Mouse (Mus musculus) forebrain, embryonic 14.5 days (tissue): ENCODE measurements around the gene Intu. TPM values are rescaled to one million over a fixed set of nuclear protein-coding genes. Genes with fewer than 3 reads are reported as not detected.

Experiments
- ATAC-seq: fragments of 200-750 bp; cut with Nextera tagmentation; 2 replicates; pipeline ENCODE4 v1.8.0; 2017; ENCODE audit warnings: mild to moderate bottlenecking, moderate library complexity
- DNase-seq: peaks from one replicate; pipeline ENCODE4 v3.0.0-alpha.2; 2015; ENCODE audit warnings: low spot score
- H3K27ac ChIP-seq: fragments of 300-500 bp; sonication (generic); 2 replicates; pipeline ENCODE4 v1.5.1; 2014; ENCODE audit warnings: low read depth, mild to moderate bottlenecking, control low read depth, low read length, moderate library complexity
- H3K27me3 ChIP-seq: fragments of 300-500 bp; sonication (generic); replicated peaks from 2 replicates; pipeline ENCODE4 v1.6.1; 2014; ENCODE audit warnings: low read length, control low read depth, mixed read lengths; ENCODE audit not compliant: control insufficient read depth, insufficient read depth
- H3K36me3 ChIP-seq: fragments of 300-500 bp; sonication (generic); 2 replicates; pipeline ENCODE4 v1.6.1; 2014; ENCODE audit warnings: low read length, control low read depth; ENCODE audit not compliant: control insufficient read depth, insufficient read depth
- H3K4me1 ChIP-seq: fragments of 300-500 bp; sonication (generic); 2 replicates; pipeline ENCODE4 v1.6.1; 2014; ENCODE audit warnings: antibody characterized with exemption, low read length, control low read depth; ENCODE audit not compliant: control insufficient read depth, insufficient read depth
- H3K4me2 ChIP-seq: fragments of 300-500 bp; sonication (generic); 2 replicates; pipeline ENCODE4 v1.6.1; 2014; ENCODE audit warnings: mild to moderate bottlenecking, control low read depth, low read length
- H3K4me3 ChIP-seq: fragments of 300-500 bp; sonication (generic); 2 replicates; pipeline ENCODE4 v1.5.1; 2014; ENCODE audit warnings: low read depth, low read length, control low read depth
- H3K9ac ChIP-seq: fragments of 300-500 bp; sonication (generic); 2 replicates; pipeline ENCODE4 v1.6.1; 2014; ENCODE audit warnings: mild to moderate bottlenecking, low read length, control low read depth, moderate library complexity
- H3K9me3 ChIP-seq: fragments of 300-500 bp; sonication (generic); replicated peaks from 2 replicates; pipeline ENCODE4 v1.6.1; 2016; ENCODE audit warnings: low read length, control low read depth, mixed read lengths; ENCODE audit not compliant: control insufficient read depth
- WGBS: fragments of 180-500 bp; shearing (Covaris S2); extraction: QIAGEN DNeasy Blood & Tissue Kit; methylation state at CpG from one replicate; pipeline ENCODE4 v1.1.7; 2014; 5-methylcytosine and 5-hydroxymethylcytosine counted together
- polyA plus RNA-seq: library from polyadenylated mRNA; unstranded; fragments of >200 nt; fragmentation: Nextera tagmentation; extraction: Ambion mirVana; gene quantifications from 2 replicates; pipeline ENCODE4 v1.2.1, GENCODE M21; 2014

Intu gene
- polyA plus RNA-seq, 1 experiment from 2014 or later = 4.6 TPM

GRCm38 (mm10) chr3:40685855-40686515 is 154.9 kb downstream of the Intu start:
- peak; percentile 79 for DNase-seq
- peak; percentile 73 for ATAC-seq
- Histone ChIP-seq H3K27me3 (no peaks in the 10 kb centered on the region), H3K4me2 (no peak overlapping the region), H3K36me3 (peaks cover 10% of the 10 kb centered on the region; the same call in 1 of the 2 replicates), H3K9ac (no peak overlapping the region), H3K9me3 (no peaks in the 10 kb centered on the region), H3K4me1 (peaks cover 21% of the 10 kb centered on the region), H3K4me3 (no peak overlapping the region), H3K27ac (no peak overlapping the region; the same call in 1 of the 2 replicates)
- 9% methylated on average over 3 of the region's 3 CpGs for WGBS

- Histone ChIP-seq H3K4me2 (no peak overlapping the region), H3K27ac (no peak overlapping the region), H3K4me1 (peaks cover 19% of the 10 kb centered on the region), H3K27me3 (no peaks in the 10 kb centered on the region), H3K9ac (no peak overlapping the region), H3K9me3 (no peaks in the 10 kb centered on the region), H3K36me3 (peaks cover 10% of the 10 kb centered on the region; the same call in 1 of the 2 replicates), H3K4me3 (no peak overlapping the region)
- DNase-seq (peak; percentile 52), ATAC-seq (peak; percentile 59)
- 9% methylated on average over 9 of the region's 9 CpGs for WGBS
Measured at GRCm38 (mm10) chr3:40686836-40687235, 155.8 kb downstream of the Intu start.

GRCm38 (mm10) chr3:40687588-40687987 is 156.5 kb downstream of the Intu start:
- H3K9ac ChIP-seq = no peak overlapping the region
- no peak overlapping the region for H3K4me2 ChIP-seq
- H3K4me3 ChIP-seq = no peak overlapping the region
- peaks cover 10% of the 10 kb centered on the region; the same call in 1 of the 2 replicates for H3K36me3 ChIP-seq
- no peaks in the 10 kb centered on the region for H3K27me3 ChIP-seq
- peaks cover 14% of the 10 kb centered on the region for H3K4me1 ChIP-seq
- DNase-seq (no peak), ATAC-seq (no peak)
- 76% methylated on average over 3 of the region's 3 CpGs for WGBS
- H3K9me3 ChIP-seq = no peaks in the 10 kb centered on the region
- no peak overlapping the region for H3K27ac ChIP-seq

GRCm38 (mm10) chr3:40691566-40691965 is 160.5 kb downstream of the Intu start:
- WGBS = 86% methylated on average over 6 of the region's 6 CpGs

GRCm38 (mm10) chr3:40693435-40693834 is 162.3 kb downstream of the Intu start:
- no peak for ATAC-seq
- H3K9ac ChIP-seq = no peak overlapping the region

More at GRCm38 (mm10) chr3:40691566-40691965, 160.5 kb downstream of the Intu start:
- DNase-seq (no peak), ATAC-seq (no peak)
- H3K4me2 ChIP-seq = no peak overlapping the region
- no peak overlapping the region for H3K9ac ChIP-seq
- H3K27ac ChIP-seq = no peak overlapping the region
- no peaks in the 10 kb centered on the region; the same call in 1 of the 2 replicates for H3K4me1 ChIP-seq
- no peaks in the 10 kb centered on the region for H3K9me3 ChIP-seq
- H3K27me3 ChIP-seq = no peaks in the 10 kb centered on the region
- no peak overlapping the region for H3K4me3 ChIP-seq
- peaks cover 8% of the 10 kb centered on the region; the same call in 1 of the 2 replicates for H3K36me3 ChIP-seq

GRCm38 (mm10) chr3:40693960-40694359 is 162.9 kb downstream of the Intu start:
- Histone ChIP-seq H3K36me3 (peaks cover 3% of the 10 kb centered on the region; the same call in 1 of the 2 replicates), H3K9ac (no peak overlapping the region), H3K27ac (no peak overlapping the region), H3K4me1 (no peaks in the 10 kb centered on the region), H3K4me3 (no peak overlapping the region), H3K4me2 (no peak overlapping the region), H3K27me3 (no peaks in the 10 kb centered on the region), H3K9me3 (no peaks in the 10 kb centered on the region)
- ATAC-seq (no peak), DNase-seq (no peak)
- WGBS = 92% methylated on average over 7 of the region's 7 CpGs

More at GRCm38 (mm10) chr3:40693435-40693834, 162.3 kb downstream of the Intu start:
- H3K27me3 ChIP-seq = no peaks in the 10 kb centered on the region
- H3K36me3 ChIP-seq = peaks cover under 1% of the 10 kb centered on the region; the same call in 1 of the 2 replicates
- H3K4me1 ChIP-seq = no peaks in the 10 kb centered on the region
- no peak for DNase-seq
- H3K4me2 ChIP-seq = no peak overlapping the region
- no peak overlapping the region for H3K27ac ChIP-seq
- no peak overlapping the region for H3K4me3 ChIP-seq
- no peaks in the 10 kb centered on the region for H3K9me3 ChIP-seq
- WGBS = 81% methylated on average over 10 of the region's 10 CpGs

- no peak overlapping the region for H3K27ac ChIP-seq
- H3K27me3 ChIP-seq = no peaks in the 10 kb centered on the region
- 72% methylated on average over 2 of the region's 2 CpGs for WGBS
- DNase-seq (peak; percentile 32), ATAC-seq (no peak)
- H3K9ac ChIP-seq = no peak overlapping the region
- no peak overlapping the region for H3K4me2 ChIP-seq
- H3K36me3 ChIP-seq = peaks cover 8% of the 10 kb centered on the region; the same call in 1 of the 2 replicates
- H3K4me3 ChIP-seq = no peak overlapping the region
- H3K9me3 ChIP-seq = no peaks in the 10 kb centered on the region
- H3K4me1 ChIP-seq = no peaks in the 10 kb centered on the region
Measured at GRCm38 (mm10) chr3:40694438-40694837, 163.4 kb downstream of the Intu start.

GRCm38 (mm10) chr3:40695162-40695561 is 164.1 kb downstream of the Intu start:
- ATAC-seq (no peak), DNase-seq (no peak)
- Histone ChIP-seq H3K9me3 (no peaks in the 10 kb centered on the region), H3K9ac (no peak overlapping the region), H3K4me3 (no peak overlapping the region), H3K4me1 (no peaks in the 10 kb centered on the region), H3K36me3 (peaks cover 12% of the 10 kb centered on the region; the same call in 1 of the 2 replicates), H3K27ac (no peak overlapping the region), H3K4me2 (no peak overlapping the region), H3K27me3 (no peaks in the 10 kb centered on the region)
- 94% methylated on average over 2 of the region's 2 CpGs for WGBS

- no peak for DNase-seq
- H3K4me1 ChIP-seq = no peaks in the 10 kb centered on the region
- no peak overlapping the region for H3K4me2 ChIP-seq
- no peak for ATAC-seq
- H3K36me3 ChIP-seq = 0 out of 2 replicates have a peak, but pooled peaks cover 12% of the 10 kb centered on the region
- no peak overlapping the region for H3K27ac ChIP-seq
- H3K27me3 ChIP-seq = no peaks in the 10 kb centered on the region
- no peak overlapping the region for H3K4me3 ChIP-seq
- H3K9me3 ChIP-seq = no peaks in the 10 kb centered on the region
- 85% methylated on average over 3 of the region's 3 CpGs for WGBS
- no peak overlapping the region for H3K9ac ChIP-seq
Measured at GRCm38 (mm10) chr3:40698834-40699233, 167.7 kb downstream of the Intu start.
